Mouse (Mus musculus) midbrain, embryonic 10.5 days (tissue): ENCODE results near the gene Ythdf2. TPM values are rescaled to one million over a fixed set of nuclear protein-coding genes. Genes with fewer than 3 reads are reported as not detected.

Source experiments
- microRNA-seq: library from miRNA; unstranded; fragments of <30 nt; microRNA quantifications from one replicate; pipeline ENCODE4, GENCODE M21; 2017
- polyA plus RNA-seq: library from polyadenylated mRNA; unstranded; fragments of >200 nt; fragmentation: Nextera tagmentation; extraction: Ambion mirVana; gene quantifications from 2 replicates; pipeline ENCODE4 v1.2.1, GENCODE M21; 2016

Ythdf2 gene
- polyA plus RNA-seq, 1 experiment from 2014 or later = 150 TPM

Small RNA genes within 50 kb of the gene (microRNA-seq; reads per million reads assigned to microRNA genes)
- not detected for gene Gm22033

Other genes starting within 250 kb of the Ythdf2 start
- gene Gm10300, start 137.6 kb downstream of the Ythdf2 start, polyA plus RNA-seq = not detected in 2 replicates
- 123 and 167 TPM in 2 replicates for gene Epb41, start 137.0 kb downstream of the Ythdf2 start, polyA plus RNA-seq
- gene Oprd1, start 67.8 kb downstream of the Ythdf2 start, polyA plus RNA-seq = 0.06 and 0.07 TPM in 2 replicates
- 45.9 and 49.3 TPM in 2 replicates for gene Gmeb1, start 49.3 kb upstream of the Ythdf2 start, polyA plus RNA-seq
- 70.1 and 73.0 TPM in 2 replicates for gene Taf12, start 62.1 kb upstream of the Ythdf2 start, polyA plus RNA-seq
- gene Rab42, start 91.1 kb upstream of the Ythdf2 start, polyA plus RNA-seq = 0.79 and 0.85 TPM in 2 replicates
- gene Trnau1ap, start 117.2 kb upstream of the Ythdf2 start, polyA plus RNA-seq = 83.5 and 87.8 TPM in 2 replicates
- gene Rcc1, start 141.3 kb upstream of the Ythdf2 start, polyA plus RNA-seq = 144 and 164 TPM in 2 replicates
- gene Phactr4, start 210.2 kb upstream of the Ythdf2 start, polyA plus RNA-seq = 23.6 and 27.3 TPM in 2 replicates